Mouse (Mus musculus) thymus, postnatal 10 days (tissue): ENCODE results near the gene Tgfbr3.

Experiments
- DNase-seq, 2 experiments: peaks; one replicate each; pipeline ENCODE4 v3.0.0; 2021; ENCODE audit warnings: low spot score in 2 of 2

The Tgfbr3 gene

DNA sequence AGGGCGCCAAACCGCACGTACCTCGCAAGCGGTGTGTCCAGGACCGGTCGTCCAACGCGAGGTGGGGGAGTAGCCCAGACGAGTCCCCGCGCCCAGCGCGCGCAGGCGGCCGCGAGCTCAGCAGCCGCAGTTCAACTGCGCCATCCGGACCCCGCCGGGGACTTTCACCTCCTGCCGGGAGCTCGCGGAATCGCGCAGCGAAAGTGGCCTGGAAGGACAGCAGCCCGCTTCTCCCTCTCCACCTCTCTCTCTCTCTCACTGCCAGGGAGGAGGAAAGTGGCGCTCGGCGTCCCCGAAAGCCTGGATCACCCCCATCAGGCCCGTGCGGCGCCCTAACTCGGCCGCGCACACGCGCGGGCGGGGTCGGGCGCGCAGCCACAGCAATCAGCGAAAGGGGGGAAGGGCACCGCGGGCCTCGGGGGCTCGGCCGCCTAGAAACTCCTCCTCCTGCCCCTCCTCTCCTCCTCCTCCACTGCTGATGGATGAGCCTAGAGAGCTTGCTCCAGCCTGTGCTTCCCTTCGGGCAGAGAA lies at the start of gene Tgfbr3:
TSS of gene Tgfbr3 (minus strand) at position 396 of the 531 bp plus-strand sequence.
- DNase-seq: peak; percentile 71 to 80

DNA sequence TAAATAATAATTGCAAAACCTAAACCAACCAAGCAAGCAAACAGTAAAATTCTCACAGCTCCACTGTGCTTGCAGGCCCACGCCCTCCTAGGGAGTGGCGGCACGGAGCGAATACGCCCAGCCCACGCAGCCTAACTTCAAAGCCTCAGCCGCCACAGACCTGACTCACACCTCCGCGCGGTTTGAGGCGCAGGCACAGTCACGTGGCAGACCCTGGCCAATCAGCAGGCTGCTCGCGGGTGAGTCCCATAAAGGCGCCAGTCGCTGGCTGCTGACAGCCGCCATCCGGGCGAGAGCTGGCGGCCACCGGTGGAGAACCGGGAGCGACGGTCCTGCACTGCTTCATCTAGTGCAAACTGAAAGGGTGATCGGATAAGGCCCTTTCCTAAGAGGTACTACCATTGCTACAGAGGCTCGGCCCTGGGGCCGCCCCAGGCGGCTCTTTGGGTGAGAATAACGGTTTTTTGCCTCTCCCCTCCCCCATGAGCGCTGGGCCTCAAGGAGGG lies 41.5 kb upstream of the Tgfbr3 start, which contains the start of gene Brdt:
TSS of gene Brdt (plus strand) at position 244 of the 506 bp plus-strand sequence.
- DNase-seq: no peak

GRCm38 (mm10) chr5:107320703-107321102 lies 31.3 kb upstream of the Tgfbr3 start:
- DNase-seq: peak in 1 of 2 experiments; percentile 37

GRCm38 (mm10) chr5:107317141-107317540 lies 27.7 kb upstream of the Tgfbr3 start:
- no peak for DNase-seq

- DNase-seq: no peak
These were observed 18.0 kb upstream of the Tgfbr3 start for GRCm38 (mm10) chr5:107307432-107307831.

DNA sequence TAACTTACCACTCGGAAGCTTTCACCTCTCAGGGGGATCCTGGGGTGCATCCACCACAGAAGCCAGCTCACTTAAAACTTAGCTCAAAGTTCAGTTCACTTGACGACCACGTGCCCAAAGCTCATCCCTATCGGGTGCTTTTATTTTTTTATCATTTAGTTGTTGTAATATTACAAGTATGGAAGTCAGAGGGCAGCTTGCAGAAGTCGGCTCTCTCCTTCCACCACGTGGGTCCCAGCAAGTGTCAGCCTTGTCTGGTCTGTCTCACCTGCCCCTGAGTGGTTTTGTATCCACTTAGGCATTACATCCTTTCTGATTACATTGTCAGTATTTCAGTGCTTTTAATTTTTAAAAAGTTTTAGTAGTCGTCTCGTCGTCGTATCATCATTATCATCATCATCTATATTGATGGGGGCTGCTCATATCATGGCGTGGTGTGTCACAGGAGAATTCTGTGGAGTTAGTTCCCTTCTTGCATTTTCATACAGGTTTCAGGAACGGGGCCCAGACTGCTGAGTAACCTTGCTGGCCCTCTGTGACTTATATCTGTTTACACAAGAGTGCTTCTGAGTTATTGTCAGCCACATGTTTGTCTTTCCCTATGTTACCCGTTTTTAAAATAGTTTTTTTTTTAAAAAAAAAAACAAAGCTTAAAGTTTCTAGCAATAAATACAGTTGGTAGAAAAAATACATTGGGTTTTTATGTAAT lies 14.8 kb upstream of the Tgfbr3 start:
- no peak for DNase-seq

DNA sequence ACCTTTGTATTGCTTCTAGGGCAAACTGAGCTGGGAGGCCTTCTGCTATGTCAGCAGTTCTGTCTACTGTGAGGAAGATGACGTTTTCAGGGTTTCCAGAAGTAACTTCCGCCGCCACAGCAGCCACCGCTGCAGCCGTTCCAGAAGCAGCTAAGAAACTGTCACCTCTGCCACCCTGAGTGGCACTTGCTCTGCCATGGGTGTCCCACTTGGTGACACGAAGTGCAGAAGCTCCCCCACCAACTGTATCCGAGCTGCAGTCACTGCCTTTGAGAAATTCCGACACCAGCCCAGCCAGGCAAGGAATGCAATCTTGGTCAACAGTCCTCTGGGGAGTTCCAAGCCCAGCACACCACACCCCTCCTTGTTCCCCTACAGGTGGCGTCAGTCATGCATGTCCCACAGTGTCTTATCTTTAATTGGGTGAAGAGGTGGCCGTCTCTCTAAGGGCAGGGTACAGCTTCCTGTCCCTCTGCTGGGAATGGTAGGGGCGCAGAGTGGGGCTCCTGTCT lies 14.0 kb upstream of the Tgfbr3 start:
- peak; percentile 35 to 53 for DNase-seq

DNA sequence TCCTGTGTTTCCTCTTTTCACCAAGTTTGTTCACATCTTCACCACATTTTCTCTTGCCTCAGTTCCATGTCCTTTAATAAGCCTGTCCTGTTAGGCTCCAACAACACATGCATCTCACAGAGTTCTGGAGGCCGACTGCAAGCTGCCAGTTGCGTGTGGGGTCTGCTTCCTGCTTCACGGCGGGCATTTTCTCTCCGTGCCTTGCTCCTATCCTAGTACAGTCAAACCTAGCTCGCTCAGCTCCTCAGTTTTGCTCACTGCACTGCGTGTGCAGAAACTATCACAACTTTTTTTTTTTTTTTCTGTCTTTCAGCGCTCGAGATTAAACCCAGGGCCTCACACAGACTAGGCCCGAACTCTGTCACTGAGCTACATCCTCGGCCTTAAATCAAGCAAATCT lies 9.4 kb upstream of the Tgfbr3 start:
- no peak for DNase-seq

DNA sequence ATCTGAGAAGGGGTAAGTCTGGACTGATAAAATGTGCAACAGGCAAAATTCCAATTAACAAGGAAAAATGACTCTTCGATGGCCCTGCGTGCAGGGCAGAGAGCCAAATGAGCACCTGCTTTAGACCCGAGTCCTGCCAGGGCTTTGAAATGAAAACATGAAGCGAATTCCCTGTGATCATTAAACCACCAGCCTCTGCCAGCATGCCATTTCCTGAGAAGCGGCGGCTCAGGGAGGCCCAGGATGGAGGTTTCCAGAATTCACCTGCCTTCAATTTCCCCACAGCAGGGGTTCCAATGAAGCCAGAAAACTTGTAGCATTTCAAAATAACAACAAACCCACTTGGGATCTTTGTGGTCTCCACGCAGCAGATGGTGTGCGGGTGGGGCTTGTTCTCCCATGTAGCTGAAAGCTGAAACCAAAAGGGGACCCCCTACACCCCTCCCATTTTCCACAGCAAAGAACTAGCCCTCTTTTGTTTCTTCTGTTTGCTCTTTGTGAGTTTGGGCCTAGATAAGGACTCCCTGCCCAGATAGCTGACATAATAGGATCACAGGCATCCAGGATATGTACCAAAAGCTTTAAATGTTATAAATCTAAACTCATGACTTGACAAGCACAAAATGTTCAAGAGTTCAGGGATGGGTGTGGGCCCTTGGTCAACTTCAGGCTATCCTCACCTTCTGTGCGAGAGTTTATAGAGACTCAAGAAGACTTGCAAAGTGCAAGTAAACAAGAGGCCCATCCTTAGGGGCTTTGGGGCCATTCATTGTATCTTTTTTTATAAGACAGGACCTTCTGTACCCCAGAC lies 7.3 kb upstream of the Tgfbr3 start:
- DNase-seq: no peak

DNA sequence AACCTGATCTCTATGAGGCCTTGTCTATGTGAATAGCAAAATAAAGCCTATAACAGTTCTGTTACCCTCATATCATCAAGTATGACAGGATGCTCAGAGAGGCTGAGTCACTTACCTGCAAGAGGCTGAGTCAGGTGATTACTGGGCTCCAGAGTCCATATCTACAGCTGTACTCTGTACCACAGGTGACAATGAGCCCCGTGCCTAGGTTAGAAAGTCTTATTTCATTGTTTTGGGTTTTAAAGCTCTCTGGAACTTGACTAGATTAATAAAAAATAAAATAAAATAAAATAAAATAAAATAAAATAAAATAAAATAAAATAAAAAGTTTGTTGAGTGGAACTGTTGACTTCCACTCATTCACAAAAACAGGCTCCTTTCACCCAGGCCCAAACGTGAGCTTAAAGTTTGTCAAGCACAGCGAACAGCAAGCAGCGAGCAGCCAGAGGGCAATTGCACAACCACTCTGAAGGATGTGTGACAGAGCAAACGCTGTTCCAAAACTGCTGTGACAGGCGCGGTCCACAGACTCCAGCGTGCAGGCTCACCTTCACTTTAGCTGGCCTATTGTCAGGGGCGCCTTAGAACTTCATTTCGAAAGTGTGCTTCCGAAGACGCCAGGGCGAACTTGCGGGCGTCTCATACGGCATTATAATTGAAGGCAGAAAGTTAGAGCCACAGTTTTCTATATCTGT lies 6.5 kb upstream of the Tgfbr3 start:
- no peak for DNase-seq

DNA sequence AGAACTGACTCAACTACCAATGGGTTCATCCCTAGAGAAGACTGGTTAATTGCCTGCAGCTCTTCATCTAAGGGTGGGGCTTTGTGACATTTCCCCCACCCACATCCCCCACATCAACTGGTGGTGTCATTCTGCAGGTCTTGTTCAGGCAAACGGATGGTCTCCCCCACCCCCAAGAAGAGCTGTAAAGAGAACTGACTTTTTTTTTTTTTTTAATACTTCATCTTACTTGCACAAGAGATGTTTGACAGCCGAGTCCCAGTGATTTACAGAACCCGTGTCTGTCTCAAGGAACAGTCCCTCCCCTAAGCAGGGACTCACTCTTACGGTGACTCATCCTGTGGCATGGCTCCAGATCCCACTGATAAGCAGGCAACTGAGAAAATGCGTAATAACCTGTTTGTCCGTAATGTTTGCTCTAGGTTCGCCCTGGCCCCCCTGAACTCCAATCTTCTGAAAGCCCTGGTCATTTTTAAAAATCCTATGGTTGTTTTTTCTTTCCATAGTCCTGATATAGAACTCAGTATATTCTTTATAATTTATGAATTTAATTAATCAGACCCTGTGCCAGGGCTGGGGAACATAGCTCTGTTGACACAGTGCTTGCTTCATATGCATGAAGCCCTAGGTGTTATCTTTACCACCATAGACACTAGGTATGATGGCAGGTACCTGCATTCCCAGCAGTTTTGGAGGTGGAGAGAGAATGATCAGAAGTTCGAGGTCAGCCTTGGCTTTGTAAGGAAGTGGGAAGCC lies 5.8 kb upstream of the Tgfbr3 start:
- DNase-seq: no peak

GRCm38 (mm10) chr5:107294041-107294440 lies 4.6 kb upstream of the Tgfbr3 start:
- DNase-seq: no peak

- DNase-seq: no peak
These were observed 557 bp upstream of the Tgfbr3 start for GRCm38 (mm10) chr5:107289986-107290385.

- DNase-seq: peak; percentile 77 to 83
These were observed 799 bp downstream of the Tgfbr3 start for GRCm38 (mm10) chr5:107288427-107289233.

DNA sequence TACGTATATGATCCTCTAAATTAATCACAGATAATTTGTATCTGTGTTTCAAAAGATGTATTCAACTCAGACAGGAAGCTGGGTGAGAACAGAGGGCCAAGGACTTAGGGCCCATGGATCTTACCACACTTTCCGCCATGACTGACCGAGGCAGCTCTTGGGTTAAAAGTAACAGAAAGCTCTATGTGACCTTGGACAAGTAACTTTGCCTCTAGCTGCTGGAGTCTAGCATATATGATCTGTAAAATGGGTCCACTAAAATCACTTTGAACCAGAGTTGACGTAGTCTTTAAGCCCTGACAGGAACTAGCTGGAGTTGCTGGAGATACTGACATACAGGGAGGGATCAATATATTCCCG lies 1.5 kb downstream of the Tgfbr3 start:
- DNase-seq: no peak

- DNase-seq: peak; percentile 47 to 86
These were observed 2.0 kb downstream of the Tgfbr3 start for GRCm38 (mm10) chr5:107287254-107287907.

DNA sequence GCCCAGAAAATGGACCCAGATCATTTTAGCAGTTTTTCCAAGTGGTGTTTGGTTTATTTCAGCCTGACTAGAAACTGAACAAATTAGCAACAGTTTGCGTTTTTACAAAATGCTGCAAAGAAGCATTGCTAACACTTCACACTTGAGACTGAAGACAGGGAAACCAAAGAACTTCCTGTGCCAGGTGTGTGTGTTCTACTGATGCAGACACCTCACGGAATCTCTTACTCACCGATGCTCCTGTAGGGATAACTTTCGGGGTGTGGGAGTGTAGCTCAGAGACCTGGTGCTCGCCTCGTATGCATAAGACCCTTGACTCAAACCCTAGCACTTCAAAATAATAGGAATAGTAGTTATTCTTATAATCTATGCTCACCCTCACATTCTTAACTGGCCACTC lies 3.9 kb downstream of the Tgfbr3 start:
- no peak for DNase-seq

DNA sequence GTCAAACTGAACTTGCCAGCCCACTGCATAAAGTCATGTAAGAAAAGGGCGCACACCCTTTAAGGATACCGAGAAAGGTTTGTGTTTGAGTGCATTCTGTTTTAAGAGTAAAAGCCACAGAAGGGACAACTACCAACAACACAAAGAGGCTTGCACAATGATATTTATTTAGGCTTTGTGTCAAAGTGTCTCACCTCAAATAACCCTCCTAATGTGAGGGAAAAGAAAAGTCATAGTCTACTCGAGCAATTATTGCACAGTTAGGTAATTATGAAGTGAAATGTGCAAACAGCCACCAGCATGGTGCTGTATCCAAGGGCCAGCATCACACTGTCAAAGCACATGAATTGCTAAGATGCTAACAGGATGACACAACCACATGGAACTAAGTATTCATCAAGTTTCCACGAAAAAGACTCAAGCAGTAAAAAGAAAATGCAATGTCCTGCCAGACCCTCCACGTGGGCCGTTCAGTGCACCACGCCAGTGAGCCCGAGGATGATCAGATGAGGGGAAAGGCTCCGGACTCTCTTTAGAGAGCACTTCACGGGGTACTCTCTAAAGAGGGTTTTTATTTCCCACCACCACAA lies 5.4 kb downstream of the Tgfbr3 start:
- DNase-seq: no peak
